Mouse (Mus musculus) liver, adult 2 months (tissue): ENCODE data around the gene Itk.

Source experiments
- CTCF ChIP-seq: fragments of 200-500 bp; IDR thresholded peaks from 2 replicates; pipeline ENCODE4 v1.5.1; 2011; ENCODE audit warnings: low read depth, low read length, control low read depth
- POLR2A ChIP-seq: fragments of 200-500 bp; IDR thresholded peaks from 2 replicates; pipeline ENCODE4 v1.6.1; 2011; ENCODE audit warnings: low read length, control low read depth; ENCODE audit not compliant: insufficient read depth; ENCODE audit errors: extremely low read depth

DNA sequence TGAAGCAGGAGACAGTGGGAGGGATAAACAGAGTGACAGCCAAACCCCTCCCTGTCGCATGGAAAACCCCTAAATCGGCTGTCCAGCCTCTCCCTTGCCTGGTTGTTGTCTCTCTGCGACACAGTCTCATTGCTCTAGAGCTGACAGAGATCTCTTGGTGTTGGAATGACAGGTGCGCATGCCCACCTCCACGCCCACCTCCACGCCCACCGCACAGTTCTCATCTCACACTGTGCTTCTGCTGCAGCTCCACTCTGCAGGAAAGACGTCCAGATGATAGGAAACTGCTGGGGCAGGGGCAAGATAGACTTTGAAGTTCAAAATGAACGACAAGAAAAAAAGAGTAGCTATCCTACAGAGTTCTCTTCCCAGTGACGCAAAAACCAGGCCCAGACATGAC, 85.2 kb downstream of the Itk start:
- no peak for TF ChIP-seq CTCF
- TF ChIP-seq POLR2A: no peak
